8 mouse cellular contexts compared by ENCODE assay signal in the genomic region with DNA sequence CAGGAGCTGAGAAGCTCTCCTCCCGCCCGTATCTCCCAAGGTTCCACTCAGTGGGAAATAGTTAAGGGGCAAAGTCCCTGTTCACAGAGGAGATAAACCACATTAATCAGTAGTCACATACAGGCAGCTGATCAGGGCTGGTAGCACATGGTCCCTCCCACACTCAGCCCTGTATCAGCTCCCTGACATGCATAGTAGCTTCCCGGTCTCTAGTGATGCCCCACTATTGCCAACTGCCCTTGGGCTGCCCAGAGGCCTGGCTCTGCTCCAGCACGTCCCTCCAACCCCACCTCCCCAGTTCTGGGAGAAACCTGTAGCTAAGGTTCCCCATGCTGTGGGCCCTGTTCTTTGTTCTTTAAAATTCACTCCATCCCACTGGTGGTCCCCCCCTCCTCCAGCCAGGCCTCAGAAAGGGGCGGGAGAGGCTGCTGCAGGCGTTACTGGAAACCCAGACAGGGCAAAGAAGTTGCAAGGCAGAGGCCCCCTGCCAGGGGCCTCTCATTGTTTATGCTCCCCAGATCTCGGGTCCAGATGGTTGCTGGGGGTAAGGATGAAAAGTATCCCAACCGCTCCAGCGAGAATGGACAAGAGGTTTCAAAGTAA. TPM values are rescaled to one million over a fixed set of nuclear protein-coding genes. Genes with fewer than 3 reads are reported as not detected.
DNase-seq lines count a peak whose midpoint lies in the region; ATAC-seq and TF ChIP-seq lines count a peak whose summit lies in the region.

No protein-coding gene starts in this region.

- 21% methylated on average over 9 of the region's 9 CpGs for WGBS in kidney, adult 2 months
- WGBS in forebrain, embryonic 14.5 days: under 1% methylated on average over 9 of the region's 9 CpGs
- under 1% methylated on average over 9 of the region's 9 CpGs for WGBS in limb, embryonic 12.5 days
- WGBS in neural tube, embryonic 12.5 days: under 1% methylated on average over 9 of the region's 9 CpGs

- H3K9me3 ChIP-seq in forebrain, embryonic 14.5 days (replicated peaks; ENCODE audit: control insufficient read depth, low read length): no peaks in the 10 kb centered on the region
- H3K9me3 ChIP-seq in limb, embryonic 12.5 days: no peaks in the 10 kb centered on the region
- no peaks in the 10 kb centered on the region for H3K9me3 ChIP-seq in neural tube, embryonic 12.5 days

- peak overlapping the region; percentile 79 for H3K27ac ChIP-seq in kidney, adult 2 months (ENCODE audit: insufficient read depth, low read depth, low read length)
- peak overlapping the region; percentile 93 for H3K27ac ChIP-seq in forebrain, embryonic 14.5 days (ENCODE audit: low read depth, low read length)
- H3K27ac ChIP-seq in limb, embryonic 12.5 days: peak overlapping the region; percentile 98
- H3K27ac ChIP-seq in neural tube, embryonic 12.5 days: peak overlapping the region; percentile 87

- H3K36me3 ChIP-seq in kidney, adult 2 months (ENCODE audit: control insufficient read depth, insufficient read depth, low read length): no peaks in the 10 kb centered on the region
- H3K36me3 ChIP-seq in forebrain, embryonic 14.5 days (ENCODE audit: control insufficient read depth, insufficient read depth, low read length): no peaks in the 10 kb centered on the region; the same call in 1 of the 2 replicates
- peaks cover 32% of the 10 kb centered on the region for H3K36me3 ChIP-seq in limb, embryonic 12.5 days
- H3K36me3 ChIP-seq in neural tube, embryonic 12.5 days: peaks cover 17% of the 10 kb centered on the region

- peak overlapping the region; percentile 93 for H3K9ac ChIP-seq in forebrain, embryonic 14.5 days (ENCODE audit: low read length)
- H3K9ac ChIP-seq in limb, embryonic 12.5 days (replicated peaks): peak overlapping the region; percentile 92
- peak overlapping the region; percentile 94 for H3K9ac ChIP-seq in neural tube, embryonic 12.5 days

- no peak for TF ChIP-seq CTCF in kidney, adult 2 months (conservative IDR thresholded peaks at IDR 0.05; ENCODE audit: insufficient read depth, insufficient read length, low read depth, low read length)

- peak overlapping the region; percentile 79 for H3K4me2 ChIP-seq in forebrain, embryonic 14.5 days (ENCODE audit: low read length)
- H3K4me2 ChIP-seq in limb, embryonic 12.5 days: peak overlapping the region; percentile 93
- peak overlapping the region; percentile 74 for H3K4me2 ChIP-seq in neural tube, embryonic 12.5 days (replicated peaks)

- TF ChIP-seq POLR2A in kidney, adult 2 months (IDR thresholded peaks at IDR 0.05; ENCODE audit: low read depth, low read length): no peak

- peaks cover 9% of the 10 kb centered on the region; the same call in 1 of the 2 replicates for H3K4me1 ChIP-seq in kidney, adult 2 months (ENCODE audit: control insufficient read depth, insufficient read depth, low read length)
- H3K4me1 ChIP-seq in forebrain, embryonic 14.5 days (ENCODE audit: control insufficient read depth, insufficient read depth, low read length): peaks cover 29% of the 10 kb centered on the region
- peaks cover 41% of the 10 kb centered on the region for H3K4me1 ChIP-seq in limb, embryonic 12.5 days (replicated peaks)
- peaks cover 53% of the 10 kb centered on the region for H3K4me1 ChIP-seq in neural tube, embryonic 12.5 days

- DNase-seq in kidney, adult 2 months: no peak
- no peak for DNase-seq in kidney, postnatal 25 days
- DNase-seq in adrenal gland, postnatal 14 days: peak; percentile 66
- peak; percentile 73 for DNase-seq in forebrain, embryonic 14.5 days (ENCODE audit: low spot score)
- no peak for DNase-seq in cerebellum, adult 11-12 months

- H3K27me3 ChIP-seq in kidney, adult 2 months (replicated peaks; ENCODE audit: control insufficient read depth, insufficient read depth, low read length): no peaks in the 10 kb centered on the region
- H3K27me3 ChIP-seq in forebrain, embryonic 14.5 days (replicated peaks; ENCODE audit: control insufficient read depth, insufficient read depth, low read length): no peaks in the 10 kb centered on the region
- no peaks in the 10 kb centered on the region for H3K27me3 ChIP-seq in limb, embryonic 12.5 days
- H3K27me3 ChIP-seq in neural tube, embryonic 12.5 days (replicated peaks): no peaks in the 10 kb centered on the region

- peak overlapping the region; percentile 68 for H3K4me3 ChIP-seq in kidney, adult 2 months (ENCODE audit: insufficient read depth, low read depth, low read length)
- peak overlapping the region; percentile 89 for H3K4me3 ChIP-seq in forebrain, embryonic 14.5 days (ENCODE audit: low read depth, low read length)
- peak overlapping the region; percentile 90 for H3K4me3 ChIP-seq in limb, embryonic 12.5 days (replicated peaks)
- peak overlapping the region; percentile 83 for H3K4me3 ChIP-seq in neural tube, embryonic 12.5 days

- peak; percentile 30; the same call in 1 of the 2 replicates for ATAC-seq in forebrain, embryonic 14.5 days
- peak; percentile 35; the same call in 1 of the 2 replicates for ATAC-seq in limb, embryonic 12.5 days (ENCODE audit: insufficient number of reproducible peaks, insufficient read depth, low FRiP score, low TSS enrichment, low read depth)
- peak; percentile 51 for ATAC-seq in neural tube, embryonic 12.5 days (ENCODE audit: low FRiP score, low read depth)
- no peak for ATAC-seq in monocyte, adult 5-6 weeks (replicated peaks; ENCODE audit: insufficient number of reproducible peaks, low FRiP score, low TSS enrichment, poor library complexity, severe bottlenecking)

RNA-seq across cellular contexts. Expression of a gene that starts 1.8 kb away (rescaled TPM):
- 18.0 and 18.2 TPM in 2 replicates for polyA plus RNA-seq in kidney, adult 2 months (2012; rRNA removed)
- 76.8 and 82.7 TPM in 2 replicates for total RNA-seq in adrenal gland, postnatal 14 days (2021)
- polyA plus RNA-seq in forebrain, embryonic 14.5 days (2014; fragmentation: Nextera tagmentation; extraction: Ambion mirVana): 52.4 and 61.5 TPM in 2 replicates
- polyA plus RNA-seq in limb, embryonic 12.5 days (2016; fragmentation: Nextera tagmentation; extraction: Ambion mirVana): 119 and 120 TPM in 2 replicates
- polyA plus RNA-seq in neural tube, embryonic 12.5 days (2016; fragmentation: Nextera tagmentation; extraction: Ambion mirVana): 95.8 TPM in 2 replicates
- total RNA-seq in monocyte, adult 5-6 weeks (2017): 12.2 to 24.2 TPM (median 16.6 TPM) in 3 replicates

RNA-seq across cellular contexts. Expression of a gene that starts 40.0 kb away (rescaled TPM):
- 8.9 and 9.0 TPM in 2 replicates for polyA plus RNA-seq in kidney, adult 2 months (2012; rRNA removed)
- total RNA-seq in adrenal gland, postnatal 14 days (2021): 1.5 and 2.5 TPM in 2 replicates
- polyA plus RNA-seq in forebrain, embryonic 14.5 days (2014; fragmentation: Nextera tagmentation; extraction: Ambion mirVana): not detected in 2 replicates
- polyA plus RNA-seq in limb, embryonic 12.5 days (2016; fragmentation: Nextera tagmentation; extraction: Ambion mirVana): 0.60 and 0.75 TPM in 2 replicates
- 0.38 and 0.59 TPM in 2 replicates for polyA plus RNA-seq in neural tube, embryonic 12.5 days (2016; fragmentation: Nextera tagmentation; extraction: Ambion mirVana)
- not detected in 3 replicates for total RNA-seq in monocyte, adult 5-6 weeks (2017)

Comparison
In these comparisons a context has a peak if more than half of its experiments do, and no peak if none do; other contexts are left out.
1. DNase-seq: peak in adrenal gland, postnatal 14 days (single experiment) and forebrain, embryonic 14.5 days (single experiment); none in kidney, adult 2 months (single experiment), kidney, postnatal 25 days (0 of 2) and cerebellum, adult 11-12 months (single experiment).
2. Peak in every context shown above with its lines, with median percentiles within 50 percentile points of each other: H3K27ac ChIP-seq, H3K4me3 ChIP-seq, H3K4me2 ChIP-seq and H3K9ac ChIP-seq.